Mouse (Mus musculus) embryonic fibroblast, embryonic 13.5 days (primary cell): Measurements from ENCODE around the gene B3galt5.

Experiments
- CTCF ChIP-seq: IDR thresholded peaks from 2 replicates; pipeline ENCODE4 v1.5.1; 2011; ENCODE audit warnings: mild to moderate bottlenecking, control low read depth, low read length, moderate library complexity, borderline replicate concordance; ENCODE audit not compliant: insufficient read depth
- POLR2A ChIP-seq: IDR thresholded peaks from 2 replicates; pipeline ENCODE4 v1.6.1; 2011; ENCODE audit warnings: low read depth, mild to moderate bottlenecking, control low read depth, low read length, moderate library complexity

DNA sequence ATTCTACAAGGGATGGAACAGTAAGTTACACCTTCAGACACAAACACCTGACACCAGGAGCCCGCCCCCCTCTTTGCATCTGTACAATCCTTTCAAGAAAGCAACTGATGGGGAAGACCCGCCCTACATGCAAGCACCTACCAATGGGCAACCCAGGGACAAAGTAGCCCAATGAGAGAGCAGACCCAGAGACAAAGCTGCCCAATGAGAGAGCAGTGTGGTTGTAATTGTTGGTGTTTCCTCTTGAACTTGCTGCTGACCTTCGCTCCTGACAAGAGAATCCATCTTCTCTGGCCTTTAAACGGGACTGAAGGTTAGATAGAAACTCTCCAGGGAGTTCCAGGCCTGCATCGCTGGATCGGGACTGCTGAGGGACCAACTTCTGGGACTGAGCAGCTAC is 118.4 kb downstream of the B3galt5 start:
- TF ChIP-seq CTCF: no peak
- TF ChIP-seq POLR2A: no peak
